Mouse (Mus musculus) hindbrain, embryonic 13.5 days (tissue): ENCODE results near the gene 1190002N15Rik. TPM values are rescaled to one million over a fixed set of nuclear protein-coding genes. Genes with fewer than 3 reads are reported as not detected.

ENCODE experiments used
- ATAC-seq: fragments of 200-750 bp; cut with Nextera tagmentation; 2 replicates; pipeline ENCODE4 v1.8.0; 2017; ENCODE audit warnings: moderate TSS enrichment; ENCODE audit not compliant: low FRiP score
- H3K27ac ChIP-seq: fragments of 300-500 bp; sonication (generic); 2 replicates; pipeline ENCODE4 v1.5.1; 2015; ENCODE audit warnings: inconsistent platforms, mild to moderate bottlenecking, moderate library complexity
- H3K27me3 ChIP-seq: fragments of 300-500 bp; sonication (generic); 2 replicates; pipeline ENCODE4 v1.6.1; 2015; ENCODE audit warnings: mild to moderate bottlenecking, inconsistent platforms
- H3K36me3 ChIP-seq: fragments of 300-500 bp; sonication (generic); 2 replicates; pipeline ENCODE4 v1.6.1; 2015; ENCODE audit warnings: mild to moderate bottlenecking, inconsistent platforms
- H3K4me1 ChIP-seq: fragments of 300-500 bp; sonication (generic); replicated peaks from 2 replicates; pipeline ENCODE4 v1.6.1; 2015; ENCODE audit warnings: inconsistent platforms
- H3K4me2 ChIP-seq: fragments of 300-500 bp; sonication (generic); 2 replicates; pipeline ENCODE4 v1.6.1; 2015; ENCODE audit warnings: inconsistent platforms, mild to moderate bottlenecking, moderate library complexity
- H3K4me3 ChIP-seq: fragments of 300-500 bp; sonication (generic); 2 replicates; pipeline ENCODE4 v1.5.1; 2015; ENCODE audit warnings: mild to moderate bottlenecking, inconsistent platforms
- H3K9ac ChIP-seq: fragments of 300-500 bp; sonication (generic); 2 replicates; pipeline ENCODE4 v1.6.1; 2015; ENCODE audit warnings: mild to moderate bottlenecking, inconsistent platforms
- H3K9me3 ChIP-seq: fragments of 300-500 bp; sonication (generic); 2 replicates; pipeline ENCODE4 v1.6.1; 2016; ENCODE audit warnings: inconsistent platforms
- WGBS: fragments of 180-500 bp; shearing (Covaris S2); methylation state at CpG from one replicate; pipeline ENCODE4 v1.1.7; 2015; 5-methylcytosine and 5-hydroxymethylcytosine counted together
- polyA plus RNA-seq: library from polyadenylated mRNA; unstranded; fragments of >200 nt; fragmentation: Nextera tagmentation; extraction: Ambion mirVana; gene quantifications from 2 replicates; pipeline ENCODE4 v1.2.1, GENCODE M21; 2015

1190002N15Rik gene
- 6.0 and 6.4 TPM in 2 replicates for polyA plus RNA-seq

- H3K27ac ChIP-seq: peak within 1 kb of the TSS; percentile 96
- ATAC-seq: peak; percentile 96
- H3K4me2 ChIP-seq: peak within 1 kb of the TSS; percentile 79
- H3K4me1 ChIP-seq: peaks cover 39% of the 10 kb centered on the region
- peak within 1 kb of the TSS; percentile 82 for H3K4me3 ChIP-seq
- under 1% methylated on average over 70 of the region's 104 CpGs for WGBS
- H3K27me3 ChIP-seq: no peaks in the 10 kb centered on the region
- peak within 1 kb of the TSS; percentile 88 for H3K9ac ChIP-seq
- no peaks in the 10 kb centered on the region for H3K9me3 ChIP-seq
- no peaks in the 10 kb centered on the region for H3K36me3 ChIP-seq
Measured at GRCm38 (mm10) chr9:94537970-94538822, at the start of gene 1190002N15Rik. Gene 1190002N15Rik, minus strand, starts transcription at chr9:94538081.

GRCm38 (mm10) chr9:94582309-94582708 is 44.4 kb upstream of the 1190002N15Rik start:
- WGBS: 75% methylated on average over 8 of the region's 8 CpGs
- no peaks in the 10 kb centered on the region for H3K27me3 ChIP-seq
- H3K27ac ChIP-seq: no peak overlapping the region
- H3K4me1 ChIP-seq: no peaks in the 10 kb centered on the region
- no peaks in the 10 kb centered on the region for H3K36me3 ChIP-seq
- H3K4me2 ChIP-seq: no peak overlapping the region
- no peaks in the 10 kb centered on the region for H3K9me3 ChIP-seq
- ATAC-seq: no peak
- H3K4me3 ChIP-seq: no peak overlapping the region
- H3K9ac ChIP-seq: no peak overlapping the region

GRCm38 (mm10) chr9:94581661-94582060 is 43.8 kb upstream of the 1190002N15Rik start:
- Histone ChIP-seq H3K9ac (no peak overlapping the region), H3K36me3 (no peaks in the 10 kb centered on the region), H3K4me1 (no peaks in the 10 kb centered on the region), H3K27me3 (no peaks in the 10 kb centered on the region), H3K4me2 (no peak overlapping the region), H3K4me3 (no peak overlapping the region), H3K27ac (no peak overlapping the region), H3K9me3 (no peaks in the 10 kb centered on the region)
- ATAC-seq: no peak
- WGBS: 89% methylated on average over 4 of the region's 4 CpGs

- no peaks in the 10 kb centered on the region for H3K36me3 ChIP-seq
- H3K4me1 ChIP-seq: no peaks in the 10 kb centered on the region
- WGBS: 93% methylated on average over 3 of the region's 3 CpGs
- H3K9me3 ChIP-seq: no peaks in the 10 kb centered on the region
- H3K4me3 ChIP-seq: no peak overlapping the region
- H3K27me3 ChIP-seq: no peaks in the 10 kb centered on the region
- no peak overlapping the region for H3K9ac ChIP-seq
- no peak for ATAC-seq
- no peak overlapping the region for H3K4me2 ChIP-seq
- no peak overlapping the region for H3K27ac ChIP-seq
Measured at GRCm38 (mm10) chr9:94580071-94580737, 42.3 kb upstream of the 1190002N15Rik start.

GRCm38 (mm10) chr9:94571802-94572201 is 33.9 kb upstream of the 1190002N15Rik start:
- Histone ChIP-seq H3K4me3 (no peak overlapping the region), H3K4me1 (no peaks in the 10 kb centered on the region), H3K9ac (no peak overlapping the region), H3K9me3 (no peaks in the 10 kb centered on the region), H3K27ac (no peak overlapping the region), H3K4me2 (no peak overlapping the region), H3K27me3 (no peaks in the 10 kb centered on the region), H3K36me3 (no peaks in the 10 kb centered on the region)
- WGBS: 68% methylated on average over 1 of the region's 1 CpGs
- no peak for ATAC-seq

- ATAC-seq: no peak
- no peaks in the 10 kb centered on the region for H3K27me3 ChIP-seq
- WGBS: 56% methylated on average over 3 of the region's 3 CpGs
- H3K4me3 ChIP-seq: no peak overlapping the region
- no peaks in the 10 kb centered on the region for H3K36me3 ChIP-seq
- no peak overlapping the region for H3K4me2 ChIP-seq
- H3K9me3 ChIP-seq: no peaks in the 10 kb centered on the region
- no peak overlapping the region for H3K9ac ChIP-seq
- H3K27ac ChIP-seq: no peak overlapping the region
- H3K4me1 ChIP-seq: no peaks in the 10 kb centered on the region
Measured at GRCm38 (mm10) chr9:94568386-94568785, 30.5 kb upstream of the 1190002N15Rik start.

- no peak overlapping the region for H3K27ac ChIP-seq
- H3K4me3 ChIP-seq: no peak overlapping the region
- no peaks in the 10 kb centered on the region for H3K36me3 ChIP-seq
- ATAC-seq: no peak
- no peak overlapping the region for H3K9ac ChIP-seq
- H3K9me3 ChIP-seq: no peaks in the 10 kb centered on the region
- H3K27me3 ChIP-seq: no peaks in the 10 kb centered on the region
- H3K4me1 ChIP-seq: no peaks in the 10 kb centered on the region
- 58% methylated on average over 5 of the region's 5 CpGs for WGBS
- H3K4me2 ChIP-seq: no peak overlapping the region
Measured at GRCm38 (mm10) chr9:94567722-94568314, 29.9 kb upstream of the 1190002N15Rik start.

- H3K4me3 ChIP-seq: no peak overlapping the region
- no peaks in the 10 kb centered on the region for H3K27me3 ChIP-seq
- WGBS: 82% methylated on average over 6 of the region's 6 CpGs
- H3K4me1 ChIP-seq: no peaks in the 10 kb centered on the region
- no peak overlapping the region for H3K27ac ChIP-seq
- H3K9ac ChIP-seq: no peak overlapping the region
- no peak overlapping the region for H3K4me2 ChIP-seq
- no peaks in the 10 kb centered on the region for H3K36me3 ChIP-seq
- ATAC-seq: no peak
- H3K9me3 ChIP-seq: no peaks in the 10 kb centered on the region
Measured at GRCm38 (mm10) chr9:94556776-94557514, 19.1 kb upstream of the 1190002N15Rik start.

- H3K27me3 ChIP-seq: no peaks in the 10 kb centered on the region
- no peaks in the 10 kb centered on the region for H3K36me3 ChIP-seq
- no peak overlapping the region for H3K27ac ChIP-seq
- no peak for ATAC-seq
- H3K4me3 ChIP-seq: no peak overlapping the region
- H3K4me1 ChIP-seq: no peaks in the 10 kb centered on the region
- H3K4me2 ChIP-seq: no peak overlapping the region
- H3K9me3 ChIP-seq: no peaks in the 10 kb centered on the region
- H3K9ac ChIP-seq: no peak overlapping the region
Measured at GRCm38 (mm10) chr9:94556249-94556648, 18.4 kb upstream of the 1190002N15Rik start.

- no peak overlapping the region for H3K4me2 ChIP-seq
- H3K27ac ChIP-seq: no peak overlapping the region
- H3K27me3 ChIP-seq: no peaks in the 10 kb centered on the region
- H3K4me3 ChIP-seq: no peak overlapping the region
- no peaks in the 10 kb centered on the region for H3K4me1 ChIP-seq
- H3K9me3 ChIP-seq: no peaks in the 10 kb centered on the region
- H3K36me3 ChIP-seq: no peaks in the 10 kb centered on the region
- 74% methylated on average over 2 of the region's 2 CpGs for WGBS
- no peak for ATAC-seq
- no peak overlapping the region for H3K9ac ChIP-seq
Measured at GRCm38 (mm10) chr9:94550493-94551095, 12.7 kb upstream of the 1190002N15Rik start.

GRCm38 (mm10) chr9:94543881-94544280 is 6.0 kb upstream of the 1190002N15Rik start:
- Histone ChIP-seq H3K27me3 (no peaks in the 10 kb centered on the region), H3K9me3 (no peaks in the 10 kb centered on the region), H3K4me1 (peaks cover 16% of the 10 kb centered on the region), H3K27ac (no peak overlapping the region), H3K4me2 (no peak overlapping the region), H3K36me3 (no peaks in the 10 kb centered on the region), H3K4me3 (no peak overlapping the region), H3K9ac (no peak overlapping the region)
- ATAC-seq: no peak
- WGBS: 95% methylated on average over 4 of the region's 4 CpGs
